Mouse (Mus musculus): ENCODE measurements around the gene Ugt8a.

- no peak for TF ChIP-seq CTCF (IDR thresholded peaks at IDR 0.05; ENCODE audit: control insufficient read depth, insufficient read depth, low read length)
- no peak for TF ChIP-seq POLR2A (IDR thresholded peaks at IDR 0.05; ENCODE audit: borderline replicate concordance, control insufficient read depth, low read depth, low read length)
These were observed 110.4 kb downstream of the Ugt8a start for GRCm38 (mm10) chr3:125828051-125828450.

Measured in bone marrow, adult 2 months (tissue).